Mouse (Mus musculus) kidney, postnatal 0 days (tissue): ENCODE results near the gene Hnrnpf. TPM values are rescaled to one million over a fixed set of nuclear protein-coding genes. Genes with fewer than 3 reads are reported as not detected.
A peak's percentile ranks its signal among the peaks of the same experiment; 100 is the strongest.
"Not testable (repeated sequence)": the region's sequence is repeated elsewhere in the genome, so short reads cannot be mapped to it uniquely, and the experiment has no call there.

Experiments used
- ATAC-seq: fragments of 200-750 bp; cut with Nextera tagmentation; replicated peaks from 2 replicates; pipeline ENCODE4 v1.8.0; 2017; ENCODE audit warnings: low read depth, moderate number of reproducible peaks, moderate TSS enrichment, moderate library complexity; ENCODE audit not compliant: low FRiP score
- DNase-seq: peaks from one replicate; pipeline ENCODE4 v3.0.0-alpha.2; 2016; ENCODE audit warnings: low spot score
- H3K27ac ChIP-seq: fragments of 300-500 bp; sonication (generic); 2 replicates; pipeline ENCODE4 v1.5.1; 2014; ENCODE audit warnings: mild to moderate bottlenecking
- H3K27me3 ChIP-seq: fragments of 300-500 bp; sonication (generic); 2 replicates; pipeline ENCODE4 v1.6.1; 2014; ENCODE audit warnings: low read length, mixed read lengths; ENCODE audit not compliant: insufficient read depth
- H3K36me3 ChIP-seq: fragments of 300-500 bp; sonication (generic); 2 replicates; pipeline ENCODE4 v1.6.1; 2014; ENCODE audit warnings: low read length, mixed read lengths; ENCODE audit not compliant: insufficient read depth
- H3K4me1 ChIP-seq: fragments of 300-500 bp; sonication (generic); replicated peaks from 2 replicates; pipeline ENCODE4 v1.6.1; 2014; ENCODE audit warnings: antibody characterized with exemption, low read length, mixed read lengths; ENCODE audit not compliant: insufficient read depth
- H3K4me2 ChIP-seq: fragments of 300-500 bp; sonication (generic); 2 replicates; pipeline ENCODE4 v1.6.1; 2014; ENCODE audit warnings: mild to moderate bottlenecking, low read length, moderate library complexity, mixed read lengths
- H3K4me3 ChIP-seq: fragments of 300-500 bp; sonication (generic); replicated peaks from 2 replicates; pipeline ENCODE4 v1.5.1; 2014; ENCODE audit warnings: low read depth, low read length
- H3K9ac ChIP-seq: fragments of 300-500 bp; sonication (generic); 2 replicates; pipeline ENCODE4 v1.6.1; 2014; ENCODE audit warnings: low read depth, low read length
- H3K9me3 ChIP-seq: fragments of 300-500 bp; sonication (generic); replicated peaks from 2 replicates; pipeline ENCODE4 v1.6.1; 2016; ENCODE audit warnings: low read length, inconsistent platforms, mixed read lengths
- CTCF ChIP-seq: IDR thresholded peaks from 2 replicates; pipeline ENCODE4 v1.5.1; 2016; ENCODE audit warnings: antibody characterized with exemption, low read depth, mild to moderate bottlenecking, moderate library complexity
- WGBS: fragments of 180-500 bp; shearing (Covaris S2); extraction: QIAGEN DNeasy Blood & Tissue Kit; methylation state at CpG from one replicate; pipeline ENCODE4 v1.1.7; 2014; 5-methylcytosine and 5-hydroxymethylcytosine counted together
- polyA plus RNA-seq: library from polyadenylated mRNA; unstranded; fragments of >200 nt; fragmentation: Nextera tagmentation; extraction: Ambion mirVana; gene quantifications from 2 replicates; pipeline ENCODE4 v1.2.1, GENCODE M21; 2015

Hnrnpf gene
- polyA plus RNA-seq, 1 experiment from 2014 or later, result 555 TPM

DNA sequence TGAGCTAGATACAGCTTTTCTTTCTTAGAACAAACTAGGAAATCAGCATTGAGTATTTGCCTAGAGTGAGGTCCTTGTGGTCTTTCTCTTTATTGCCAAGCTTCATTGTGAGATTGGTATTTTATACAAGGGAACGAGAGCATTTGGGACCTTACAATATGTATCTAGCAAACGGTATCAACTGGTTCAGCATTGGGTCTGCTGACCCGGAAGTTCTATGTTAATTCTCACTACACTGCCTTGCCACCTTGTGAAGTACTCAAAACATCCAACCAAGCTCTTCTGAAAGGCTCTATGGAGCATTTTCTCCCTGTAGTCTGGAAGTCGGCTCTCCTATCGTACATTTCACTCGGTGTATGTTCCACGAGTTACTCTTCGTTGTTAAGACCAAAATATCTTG lies 36.4 kb upstream of the Hnrnpf start:
- H3K4me2 ChIP-seq, result peak overlapping the region; percentile 82; the same call in 1 of the 2 replicates
- no peak overlapping the region for H3K4me3 ChIP-seq
- no peaks in the 10 kb centered on the region for H3K9me3 ChIP-seq
- H3K27me3 ChIP-seq, result no peaks in the 10 kb centered on the region
- DNase-seq (no peak), ATAC-seq (no peak)
- H3K27ac ChIP-seq, result no peak overlapping the region
- H3K4me1 ChIP-seq, result 0 out of 2 replicates have a peak, but pooled peaks cover 2% of the 10 kb centered on the region
- no peaks in the 10 kb centered on the region for H3K36me3 ChIP-seq
- TF ChIP-seq CTCF, result no peak
- peak overlapping the region; percentile 65; the same call in 1 of the 2 replicates for H3K9ac ChIP-seq
- 92% methylated on average over 8 of the region's 8 CpGs for WGBS

DNA sequence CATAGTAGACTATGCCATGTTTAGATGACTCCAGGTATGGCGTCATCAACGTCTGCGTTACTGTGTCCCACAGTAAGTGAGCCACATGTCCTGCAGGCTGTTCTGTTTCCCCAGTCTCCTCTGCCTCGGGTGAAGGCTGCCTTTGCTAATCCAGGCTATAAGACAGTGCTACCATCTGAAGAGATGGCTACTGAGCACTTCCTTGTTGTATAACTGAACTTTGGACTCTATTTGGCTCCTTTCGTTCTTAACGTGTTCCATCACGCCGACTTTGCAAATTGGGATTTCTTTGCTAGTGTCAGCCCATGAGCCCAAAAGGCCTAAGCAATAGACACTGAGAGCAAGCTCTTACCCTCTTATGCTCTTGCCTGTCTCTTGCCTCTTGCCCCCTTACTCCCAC lies 31.9 kb upstream of the Hnrnpf start:
- no peak for TF ChIP-seq CTCF
- Histone ChIP-seq H3K36me3 (no peaks in the 10 kb centered on the region), H3K9ac (no peak overlapping the region), H3K27ac (no peak overlapping the region), H3K27me3 (no peaks in the 10 kb centered on the region), H3K4me3 (no peak overlapping the region), H3K9me3 (no peaks in the 10 kb centered on the region), H3K4me2 (no peak overlapping the region), H3K4me1 (0 out of 2 replicates have a peak, but pooled peaks cover 2% of the 10 kb centered on the region)
- WGBS, result 88% methylated on average over 8 of the region's 8 CpGs
- DNase-seq (no peak), ATAC-seq (no peak)

GRCm38 (mm10) chr6:117871034-117871433 lies 29.1 kb upstream of the Hnrnpf start:
- WGBS, result 80% methylated on average over 14 of the region's 14 CpGs
- Histone ChIP-seq H3K9me3 (no peaks in the 10 kb centered on the region), H3K27ac (no peak overlapping the region), H3K27me3 (no peaks in the 10 kb centered on the region), H3K4me2 (no peak overlapping the region), H3K9ac (no peak overlapping the region), H3K36me3 (no peaks in the 10 kb centered on the region), H3K4me3 (no peak overlapping the region), H3K4me1 (no peaks in the 10 kb centered on the region)
- no peak for ATAC-seq
- no peak for DNase-seq
- TF ChIP-seq CTCF, result no peak

DNA sequence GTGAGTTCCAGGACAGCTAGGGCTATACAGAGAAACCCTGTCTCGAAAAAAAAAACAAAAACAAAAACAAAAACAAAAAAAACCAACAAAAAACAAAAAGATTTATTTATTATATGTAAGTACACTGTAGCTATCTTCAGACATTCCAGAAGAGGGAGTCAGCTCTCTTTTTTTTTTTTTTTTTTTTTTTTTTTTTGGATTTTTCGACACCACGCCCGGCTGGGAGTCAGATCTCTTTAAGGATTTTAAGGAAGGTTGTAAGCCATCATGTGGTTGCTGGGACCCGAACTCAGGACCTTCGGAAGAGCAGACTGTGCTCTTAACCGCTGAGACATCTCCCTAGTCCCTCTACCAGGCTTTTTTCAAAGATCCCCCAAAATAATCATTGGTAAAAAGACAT lies 26.7 kb upstream of the Hnrnpf start:
- not testable (repeated sequence) for H3K9ac ChIP-seq, H3K36me3 ChIP-seq, H3K27me3 ChIP-seq, H3K9me3 ChIP-seq, H3K4me1 ChIP-seq, H3K4me2 ChIP-seq, H3K4me3 ChIP-seq, DNase-seq, H3K27ac ChIP-seq, ATAC-seq
- WGBS, result 86% methylated on average over 7 of the region's 7 CpGs

- Histone ChIP-seq H3K4me1 (no peaks in the 10 kb centered on the region), H3K9me3 (no peaks in the 10 kb centered on the region), H3K27ac (0 out of 2 replicates have a peak overlapping the region, but pooled peaks have one; percentile 1), H3K27me3 (no peaks in the 10 kb centered on the region), H3K4me3 (no peak overlapping the region), H3K9ac (no peak overlapping the region), H3K36me3 (no peaks in the 10 kb centered on the region), H3K4me2 (no peak overlapping the region)
- no peak for ATAC-seq
- DNase-seq, result peak; percentile 19
- TF ChIP-seq CTCF, result no peak
- 63% methylated on average over 3 of the region's 3 CpGs for WGBS
Measured at GRCm38 (mm10) chr6:117874621-117875281, 25.4 kb upstream of the Hnrnpf start.

- Histone ChIP-seq H3K4me2 (peak overlapping the region; percentile 67), H3K27ac (peak overlapping the region; percentile 98), H3K9ac (peak overlapping the region; percentile 70), H3K27me3 (no peaks in the 10 kb centered on the region), H3K36me3 (no peaks in the 10 kb centered on the region), H3K9me3 (no peaks in the 10 kb centered on the region), H3K4me1 (no peaks in the 10 kb centered on the region), H3K4me3 (peak overlapping the region; percentile 44)
- ATAC-seq (peak; percentile 83), DNase-seq (peak; percentile 96)
- 12% methylated on average over 26 of the region's 26 CpGs for WGBS
- TF ChIP-seq CTCF, result no peak
Measured at GRCm38 (mm10) chr6:117878700-117879407, 21.3 kb upstream of the Hnrnpf start.
